Mouse (Mus musculus) limb, embryonic 15.5 days (tissue): ENCODE measurements around the gene Mvd. TPM values are rescaled to one million over a fixed set of nuclear protein-coding genes. Genes with fewer than 3 reads are reported as not detected.
A peak's percentile ranks its signal among the peaks of the same experiment; 100 is the strongest.

Experiments
- ATAC-seq: fragments of 200-750 bp; cut with Nextera tagmentation; 2 replicates; pipeline ENCODE4 v1.8.0; 2017; ENCODE audit warnings: low read depth, moderate TSS enrichment; ENCODE audit not compliant: insufficient number of reproducible peaks, low FRiP score, low TSS enrichment
- H3K27ac ChIP-seq: fragments of 300-500 bp; sonication (generic); 2 replicates; pipeline ENCODE4 v1.5.1; 2015; ENCODE audit warnings: moderate library complexity, mild to moderate bottlenecking, inconsistent platforms
- H3K27me3 ChIP-seq: fragments of 300-500 bp; sonication (generic); 2 replicates; pipeline ENCODE4 v1.6.1; 2015; ENCODE audit warnings: inconsistent platforms
- H3K36me3 ChIP-seq: fragments of 300-500 bp; sonication (generic); 2 replicates; pipeline ENCODE4 v1.6.1; 2015; ENCODE audit warnings: inconsistent platforms
- H3K4me1 ChIP-seq: fragments of 300-500 bp; sonication (generic); 2 replicates; pipeline ENCODE4 v1.6.1; 2015; ENCODE audit warnings: inconsistent platforms
- H3K4me2 ChIP-seq: fragments of 300-500 bp; sonication (generic); 2 replicates; pipeline ENCODE4 v1.6.1; 2015; ENCODE audit warnings: mild to moderate bottlenecking, inconsistent platforms
- H3K4me3 ChIP-seq: fragments of 300-500 bp; sonication (generic); 2 replicates; pipeline ENCODE4 v1.5.1; 2015; ENCODE audit warnings: mild to moderate bottlenecking, inconsistent platforms
- H3K9ac ChIP-seq: fragments of 300-500 bp; sonication (generic); 2 replicates; pipeline ENCODE4 v1.6.1; 2015; ENCODE audit warnings: inconsistent platforms
- H3K9me3 ChIP-seq: fragments of 300-500 bp; sonication (generic); 2 replicates; pipeline ENCODE4 v1.6.1; 2016; ENCODE audit warnings: inconsistent platforms
- WGBS: fragments of 180-500 bp; shearing (Covaris S2); methylation state at CpG from one replicate; pipeline ENCODE4 v1.1.7; 2015; 5-methylcytosine and 5-hydroxymethylcytosine counted together
- polyA plus RNA-seq: library from polyadenylated mRNA; unstranded; fragments of >200 nt; fragmentation: Nextera tagmentation; extraction: Ambion mirVana; gene quantifications from 2 replicates; pipeline ENCODE4 v1.2.1, GENCODE M21; 2015

Gene Mvd
- polyA plus RNA-seq = 36.8 and 37.3 TPM in 2 replicates

DNA sequence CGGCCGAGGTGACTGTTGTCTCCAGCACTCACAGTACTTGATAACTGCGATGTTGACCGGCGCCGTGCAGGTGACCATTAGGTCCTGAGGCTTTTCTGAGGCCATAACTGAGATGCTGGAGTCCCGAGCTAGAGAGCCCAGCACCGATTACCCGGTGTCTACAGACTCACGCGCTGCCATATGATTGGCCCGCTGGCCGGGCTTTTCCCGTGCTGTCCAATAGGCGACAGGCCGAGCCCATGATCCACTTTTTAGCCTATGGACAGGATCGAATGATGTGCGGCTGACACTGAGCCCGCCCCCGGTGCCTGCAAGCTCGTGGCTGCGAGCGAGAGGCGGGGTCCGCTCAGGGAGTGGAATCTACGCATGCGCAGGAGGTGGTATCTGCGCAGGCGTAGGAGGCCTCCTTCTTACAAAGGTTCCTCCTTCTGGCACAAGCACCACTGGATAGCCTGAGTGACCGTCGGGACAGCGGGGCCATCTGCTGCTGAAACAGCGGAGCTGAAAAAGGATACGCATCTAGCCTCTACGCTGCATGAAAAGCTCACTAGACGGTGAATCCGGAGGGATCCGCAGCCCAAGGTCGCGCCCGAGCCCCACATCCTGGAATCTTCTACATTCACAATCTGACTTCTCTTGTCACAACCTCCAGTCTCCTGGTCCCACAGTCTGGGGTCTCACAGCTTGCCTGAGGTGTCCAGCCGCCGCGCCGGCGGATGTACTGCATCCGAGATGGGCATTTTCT, at the start of gene Mvd:
TSS of gene Mvd (minus strand) at position 161 of the 745 bp plus-strand sequence.
- peak; percentile 99 for ATAC-seq
- peak within 1 kb of the TSS; percentile 98 for H3K4me2 ChIP-seq
- peak within 1 kb of the TSS; percentile 74 for H3K4me3 ChIP-seq
- H3K4me1 ChIP-seq = peaks cover 28% of the 10 kb centered on the region
- peak within 1 kb of the TSS; percentile 95 for H3K27ac ChIP-seq
- H3K9ac ChIP-seq = peak within 1 kb of the TSS; percentile 68
- WGBS = under 1% methylated on average over 47 of the region's 47 CpGs
- H3K27me3 ChIP-seq = no peaks in the 10 kb centered on the region
- H3K36me3 ChIP-seq = peaks cover 13% of the 10 kb centered on the region; the same call in 1 of the 2 replicates
- H3K9me3 ChIP-seq = no peaks in the 10 kb centered on the region

DNA sequence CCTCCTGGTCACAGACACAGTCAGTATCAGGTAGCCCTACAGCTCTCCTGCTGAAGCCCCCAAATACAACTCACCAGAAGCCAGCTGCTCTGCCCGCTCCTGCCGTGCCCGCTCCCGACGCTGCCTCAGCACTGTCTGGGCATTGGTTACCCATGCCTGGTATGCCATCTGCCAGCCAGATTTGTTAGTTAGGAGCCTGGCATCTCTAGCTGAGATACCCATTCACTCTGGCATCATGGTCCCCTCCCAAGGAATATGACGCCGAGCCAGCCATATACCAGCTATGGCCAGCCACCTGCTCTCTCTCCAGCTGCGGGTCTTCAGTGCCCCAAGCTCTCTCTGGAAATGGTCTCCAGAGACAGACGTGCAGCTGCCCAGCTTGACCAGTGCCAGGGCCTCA, 45.2 kb upstream of the Mvd start:
- no peaks in the 10 kb centered on the region for H3K4me1 ChIP-seq
- H3K27me3 ChIP-seq = no peaks in the 10 kb centered on the region
- H3K36me3 ChIP-seq = peaks cover 94% of the 10 kb centered on the region
- no peaks in the 10 kb centered on the region for H3K9me3 ChIP-seq
- no peak overlapping the region for H3K4me3 ChIP-seq
- WGBS = 91% methylated on average over 9 of the region's 9 CpGs
- no peak for ATAC-seq
- no peak overlapping the region for H3K4me2 ChIP-seq
- 0 out of 2 replicates have a peak overlapping the region, but pooled peaks have one; percentile 7 for H3K27ac ChIP-seq
- no peak overlapping the region for H3K9ac ChIP-seq

DNA sequence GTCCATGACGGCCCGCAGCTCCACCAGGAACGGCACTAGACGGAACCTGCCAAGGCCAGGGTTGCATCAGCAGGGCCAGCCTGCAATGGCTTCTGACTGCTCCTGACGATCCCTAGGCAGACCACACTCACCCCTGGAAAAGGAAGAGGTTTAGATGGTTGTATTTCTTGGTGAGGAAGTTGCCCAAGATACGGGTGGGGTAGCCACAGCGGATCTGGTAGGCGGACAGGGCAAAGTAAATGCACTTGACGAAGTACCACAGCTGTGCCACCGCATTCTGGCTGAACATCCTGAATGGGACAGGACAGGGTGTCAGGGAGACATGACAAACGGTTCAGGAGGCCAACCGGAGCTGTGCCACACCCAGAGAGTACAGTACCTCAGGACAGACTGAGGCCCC, 41.6 kb upstream of the Mvd start:
- no peak overlapping the region for H3K4me2 ChIP-seq
- no peak overlapping the region for H3K4me3 ChIP-seq
- no peak for ATAC-seq

DNA sequence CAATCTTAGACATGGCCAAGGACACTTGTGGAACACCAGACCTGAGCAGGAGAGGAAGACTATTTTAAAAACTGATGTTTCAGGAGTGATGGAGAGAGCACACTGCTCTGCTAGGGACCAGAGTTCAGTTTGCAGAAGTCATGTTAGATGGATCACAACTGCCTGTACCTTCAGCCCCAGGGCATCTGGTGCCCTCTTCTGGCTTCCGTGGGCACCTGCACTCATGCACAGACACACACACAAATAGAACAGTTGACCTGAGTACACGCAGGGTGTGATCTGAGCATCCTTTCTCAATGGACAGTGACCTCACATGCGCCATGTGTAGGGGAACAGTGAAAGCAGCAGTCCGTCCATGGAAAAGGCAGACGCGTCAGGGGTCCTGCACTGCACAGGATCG, 40.7 kb upstream of the Mvd start:
- WGBS = 96% methylated on average over 7 of the region's 7 CpGs
- Histone ChIP-seq H3K9me3 (no peaks in the 10 kb centered on the region), H3K27ac (no peak overlapping the region), H3K4me1 (no peaks in the 10 kb centered on the region), H3K4me3 (no peak overlapping the region), H3K4me2 (no peak overlapping the region), H3K9ac (no peak overlapping the region), H3K36me3 (peaks cover 98% of the 10 kb centered on the region), H3K27me3 (no peaks in the 10 kb centered on the region)
- no peak for ATAC-seq

More for the DNA sequence above, 41.6 kb upstream of the Mvd start:
- Histone ChIP-seq H3K27ac (no peak overlapping the region), H3K4me1 (no peaks in the 10 kb centered on the region), H3K36me3 (peaks cover 98% of the 10 kb centered on the region), H3K27me3 (no peaks in the 10 kb centered on the region), H3K9ac (no peak overlapping the region), H3K9me3 (no peaks in the 10 kb centered on the region)
- 86% methylated on average over 12 of the region's 12 CpGs for WGBS

DNA sequence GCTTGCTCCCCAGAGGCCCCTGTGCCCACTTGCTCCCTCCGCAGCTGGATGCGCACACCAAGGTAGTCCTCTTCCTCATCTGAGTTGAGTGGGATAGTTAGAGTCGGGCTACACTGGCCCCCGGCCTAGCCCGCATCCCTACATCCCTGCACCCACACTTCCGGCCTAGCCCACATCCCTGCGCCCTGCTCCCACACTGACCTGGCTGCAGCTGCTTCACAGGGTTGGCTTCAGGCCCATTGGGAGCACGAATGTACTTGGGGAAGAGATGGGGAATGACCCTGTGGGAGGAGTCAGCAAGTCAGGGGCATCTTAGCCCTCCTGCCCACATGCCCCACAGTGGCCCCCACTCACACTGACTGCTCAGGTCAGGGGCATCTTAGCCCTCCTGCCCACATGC, 39.2 kb upstream of the Mvd start:
- peaks cover 96% of the 10 kb centered on the region for H3K36me3 ChIP-seq
- H3K9me3 ChIP-seq = no peaks in the 10 kb centered on the region
- no peaks in the 10 kb centered on the region for H3K4me1 ChIP-seq
- H3K9ac ChIP-seq = no peak overlapping the region
- no peak overlapping the region for H3K27ac ChIP-seq
- H3K4me3 ChIP-seq = no peak overlapping the region
- no peaks in the 10 kb centered on the region for H3K27me3 ChIP-seq
- WGBS = 94% methylated on average over 8 of the region's 8 CpGs
- H3K4me2 ChIP-seq = no peak overlapping the region
- no peak for ATAC-seq

DNA sequence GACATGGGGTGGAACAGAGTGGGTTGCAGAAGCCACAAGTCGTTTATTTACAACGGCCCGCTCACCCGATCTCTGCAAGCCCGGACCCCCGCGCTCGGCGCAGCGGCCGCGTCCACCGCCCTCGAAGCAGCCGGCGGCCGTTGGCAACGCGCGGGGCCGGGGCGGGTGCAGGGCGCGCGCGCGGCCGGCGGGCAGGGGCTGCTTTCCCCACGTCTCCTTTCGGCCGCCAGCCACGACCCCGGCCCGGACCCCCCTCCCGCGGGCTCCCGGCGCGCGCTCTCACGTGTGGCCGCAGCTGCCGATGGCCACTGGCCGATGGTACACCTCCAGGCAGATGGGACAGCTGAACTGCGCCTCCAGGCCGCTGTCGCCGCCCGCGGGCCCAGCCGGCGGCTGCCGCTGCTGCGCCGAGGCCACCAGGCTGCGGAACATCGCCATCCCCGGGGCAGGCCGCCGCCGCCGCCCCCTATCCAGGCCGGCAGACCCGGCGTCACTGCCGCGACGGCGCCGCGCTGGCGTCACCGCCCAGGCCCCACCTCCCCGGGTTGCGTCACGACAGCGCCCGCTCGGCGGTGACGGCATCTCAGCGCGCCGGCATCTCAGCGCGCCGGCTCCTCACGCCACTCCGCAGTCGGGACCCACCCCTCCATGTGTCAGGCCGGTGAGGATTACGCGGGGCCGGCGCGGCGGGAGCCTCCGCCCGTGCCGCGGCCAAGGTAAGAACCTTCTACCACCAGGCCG, 32.5 kb upstream of the Mvd start, which contains the start of the genes Rnf166 and Ctu2:
TSS of gene Rnf166 (minus strand) at position 485 of the 741 bp plus-strand sequence.
TSS of gene Ctu2 (plus strand) at position 564 of the 741 bp plus-strand sequence.
- ATAC-seq = peak; percentile 85
- Histone ChIP-seq H3K36me3 (peaks cover 55% of the 10 kb centered on the region), H3K9ac (peak within 1 kb of the TSS; percentile 96), H3K4me2 (peak within 1 kb of the TSS; percentile 83), H3K4me1 (peaks cover 25% of the 10 kb centered on the region), H3K9me3 (no peaks in the 10 kb centered on the region), H3K27ac (peak within 1 kb of the TSS; percentile 82), H3K4me3 (peak within 1 kb of the TSS; percentile 100), H3K27me3 (no peaks in the 10 kb centered on the region)
- WGBS = under 1% methylated on average over 99 of the region's 103 CpGs

DNA sequence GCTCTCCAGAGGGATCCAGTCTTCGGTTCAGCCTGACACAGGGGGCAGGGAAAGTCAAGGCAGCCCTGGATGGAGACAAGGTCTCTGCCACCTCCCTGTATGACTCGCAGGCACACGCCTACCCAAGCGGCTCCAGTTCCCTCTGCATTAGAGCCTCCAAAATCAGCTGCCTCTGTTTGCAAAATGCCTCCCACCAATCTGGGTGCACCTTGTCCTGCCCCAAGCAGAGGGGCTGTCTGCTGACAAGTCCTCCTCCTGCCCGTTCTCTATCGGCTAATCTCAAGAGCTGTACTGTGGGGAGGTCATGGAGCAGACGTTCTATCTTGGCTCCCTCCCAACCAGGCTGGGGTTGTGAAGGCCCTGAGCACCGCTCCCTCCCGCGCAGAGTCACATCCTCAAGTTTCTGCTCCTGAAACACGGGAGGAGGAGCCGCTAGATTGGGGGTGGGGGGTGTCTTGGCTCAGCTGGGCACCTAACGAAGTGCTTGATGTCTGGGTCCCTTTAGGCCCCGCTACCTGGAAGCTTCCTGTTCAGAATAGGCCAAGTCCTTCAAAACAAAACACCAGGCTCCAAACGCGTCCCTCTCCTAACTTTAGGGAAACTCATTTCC, 31.8 kb upstream of the Mvd start:
- Histone ChIP-seq H3K4me1 (peaks cover 25% of the 10 kb centered on the region), H3K4me3 (peak overlapping the region; percentile 100), H3K27me3 (no peaks in the 10 kb centered on the region), H3K9me3 (no peaks in the 10 kb centered on the region), H3K36me3 (peaks cover 55% of the 10 kb centered on the region), H3K27ac (peak overlapping the region; percentile 33), H3K9ac (peak overlapping the region; percentile 96), H3K4me2 (peak overlapping the region; percentile 83)
- no peak for ATAC-seq
- 9% methylated on average over 16 of the region's 16 CpGs for WGBS

DNA sequence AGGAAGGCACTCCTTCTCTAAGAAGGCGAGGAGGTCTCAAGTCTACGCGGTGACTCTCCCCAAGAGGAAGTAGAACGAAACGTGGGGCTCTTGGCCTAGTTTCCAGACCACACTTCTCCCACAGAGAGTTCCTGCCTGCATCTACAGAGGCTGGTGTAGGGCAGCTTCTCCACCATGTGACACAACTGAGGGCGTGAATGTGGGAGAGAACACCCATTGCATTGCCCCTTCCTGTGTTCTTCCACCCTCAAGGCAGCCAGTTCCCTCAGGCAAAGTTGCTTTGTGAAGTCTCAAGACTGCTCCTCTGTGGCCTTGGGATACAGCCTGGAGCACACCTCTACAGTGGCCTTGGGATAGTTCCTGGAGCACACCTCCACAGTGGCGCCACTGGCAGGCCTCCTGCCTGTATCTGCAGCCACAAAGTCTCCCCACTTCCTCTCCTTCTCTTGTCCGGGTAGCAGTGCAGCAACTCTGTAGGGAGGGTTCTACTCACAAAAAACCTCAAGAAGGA, 30.7 kb upstream of the Mvd start:
- H3K4me3 ChIP-seq = no peak overlapping the region
- H3K27ac ChIP-seq = no peak overlapping the region
- no peak overlapping the region for H3K4me2 ChIP-seq
- WGBS = 84% methylated on average over 8 of the region's 8 CpGs
- no peak overlapping the region for H3K9ac ChIP-seq
- H3K4me1 ChIP-seq = peaks cover 25% of the 10 kb centered on the region
- H3K9me3 ChIP-seq = no peaks in the 10 kb centered on the region
- no peak for ATAC-seq
- H3K27me3 ChIP-seq = no peaks in the 10 kb centered on the region
- peaks cover 55% of the 10 kb centered on the region for H3K36me3 ChIP-seq

DNA sequence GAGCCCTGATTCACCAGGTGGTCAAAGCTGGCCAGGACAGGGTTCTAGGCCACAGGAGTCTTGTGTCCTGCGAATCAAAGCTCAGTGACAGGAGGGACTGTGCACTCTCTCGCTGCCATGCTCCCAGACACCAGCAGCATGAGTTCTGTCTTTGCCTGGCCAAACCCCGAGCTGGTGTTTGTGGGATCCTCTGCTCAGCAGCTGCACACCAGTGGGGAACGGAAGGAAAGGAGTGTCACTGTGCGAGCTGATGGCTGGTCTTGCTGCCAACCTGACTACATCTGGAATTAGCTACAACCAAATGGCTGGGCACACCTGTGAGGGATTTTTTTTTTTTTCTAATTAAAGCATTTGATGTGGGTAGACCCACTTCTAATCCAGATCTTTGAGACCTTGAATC, 27.5 kb upstream of the Mvd start:
- no peak overlapping the region for H3K4me2 ChIP-seq
- WGBS = 77% methylated on average over 5 of the region's 5 CpGs
- H3K36me3 ChIP-seq = peaks cover 74% of the 10 kb centered on the region

DNA sequence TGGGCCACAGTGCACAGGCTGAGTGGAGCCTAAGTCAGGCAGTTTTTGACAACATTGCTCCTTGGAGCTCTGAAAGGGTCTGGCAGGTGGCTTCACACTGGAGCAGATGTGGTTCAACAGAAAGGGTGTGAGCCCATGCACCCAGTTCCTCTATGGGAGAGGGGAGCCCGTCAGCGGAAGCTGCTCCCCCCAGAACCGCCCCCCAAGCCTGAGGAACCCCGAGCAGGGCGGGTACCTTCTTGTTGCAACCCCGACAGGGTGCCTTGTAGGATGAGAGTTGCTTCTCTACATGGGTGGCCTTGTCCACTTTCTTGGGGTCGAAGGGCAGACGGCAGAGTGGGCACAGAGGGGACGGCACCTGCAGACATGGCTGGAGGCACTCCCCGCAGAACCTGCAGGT, 26.7 kb upstream of the Mvd start:
- Histone ChIP-seq H3K4me1 (peaks cover 13% of the 10 kb centered on the region), H3K4me3 (no peak overlapping the region), H3K9ac (no peak overlapping the region), H3K27me3 (no peaks in the 10 kb centered on the region), H3K9me3 (no peaks in the 10 kb centered on the region), H3K36me3 (peaks cover 81% of the 10 kb centered on the region), H3K4me2 (no peak overlapping the region), H3K27ac (no peak overlapping the region)
- no peak for ATAC-seq
- 82% methylated on average over 10 of the region's 10 CpGs for WGBS

More for the DNA sequence above, 27.5 kb upstream of the Mvd start:
- H3K27me3 ChIP-seq = no peaks in the 10 kb centered on the region
- H3K9ac ChIP-seq = no peak overlapping the region
- H3K4me1 ChIP-seq = peaks cover 16% of the 10 kb centered on the region
- ATAC-seq = no peak
- no peaks in the 10 kb centered on the region for H3K9me3 ChIP-seq
- H3K27ac ChIP-seq = no peak overlapping the region
- H3K4me3 ChIP-seq = no peak overlapping the region

DNA sequence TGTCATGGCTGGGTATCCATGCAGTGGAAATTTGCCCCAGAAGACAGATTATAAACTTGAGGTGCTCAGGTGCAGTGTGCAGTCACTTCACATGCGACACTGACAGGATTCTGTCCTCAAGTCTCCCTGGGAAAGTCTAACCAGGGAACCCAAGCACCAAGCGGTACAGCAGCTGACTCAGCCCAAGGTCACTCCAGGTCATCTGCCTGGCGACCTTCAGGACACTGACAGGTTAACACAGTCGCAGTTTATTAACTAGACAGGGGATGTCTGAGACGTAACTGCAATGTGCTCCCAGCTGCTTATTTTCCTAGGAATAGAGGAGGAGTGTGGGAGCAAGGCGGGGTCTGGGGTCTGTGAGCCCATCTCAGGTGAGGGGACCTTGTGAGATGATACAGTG, 26.2 kb upstream of the Mvd start:
- peaks cover 7% of the 10 kb centered on the region for H3K4me1 ChIP-seq
- no peaks in the 10 kb centered on the region for H3K9me3 ChIP-seq
- no peak overlapping the region for H3K4me2 ChIP-seq
- no peak overlapping the region for H3K27ac ChIP-seq
- ATAC-seq = no peak
- H3K27me3 ChIP-seq = no peaks in the 10 kb centered on the region
- no peak overlapping the region for H3K9ac ChIP-seq
- 84% methylated on average over 6 of the region's 6 CpGs for WGBS
- H3K4me3 ChIP-seq = no peak overlapping the region
- H3K36me3 ChIP-seq = peaks cover 81% of the 10 kb centered on the region
